Mouse (Mus musculus) E14TG2a.4 (cell line): Measurements from ENCODE around the gene Fancg.

Experiments
- H3K27me3 ChIP-seq: 2 replicates; pipeline ENCODE4 v1.6.1; 2014; ENCODE audit warnings: low read length, control low read depth; ENCODE audit not compliant: insufficient read depth
- H3K36me3 ChIP-seq: 2 replicates; pipeline ENCODE4 v1.6.1; 2014; ENCODE audit warnings: low read length, control low read depth; ENCODE audit not compliant: insufficient read depth
- H3K4me1 ChIP-seq: replicated peaks from 2 replicates; pipeline ENCODE4 v1.6.1; 2014; ENCODE audit warnings: low read depth, low read length, control low read depth
- H3K4me3 ChIP-seq: replicated peaks from 2 replicates; pipeline ENCODE4 v1.5.1; 2014; ENCODE audit warnings: mild to moderate bottlenecking, low read length
- H3K9me3 ChIP-seq: 2 replicates; pipeline ENCODE4 v1.6.1; 2014; ENCODE audit warnings: low read length, control low read depth
- CTCF ChIP-seq: conservative IDR thresholded peaks from 2 replicates; pipeline ENCODE4 v1.5.1; 2014; ENCODE audit warnings: low read length
- NANOG ChIP-seq: IDR thresholded peaks from 2 replicates; pipeline ENCODE4 v1.6.1; 2014; ENCODE audit warnings: borderline replicate concordance, low read length, mixed read lengths
- POU5F1 ChIP-seq: IDR thresholded peaks from 2 replicates; pipeline ENCODE4 v1.6.1; 2014; ENCODE audit warnings: low read length, borderline replicate concordance

Fancg gene

GRCm38 (mm10) chr4:43030780-43031230, 20.5 kb upstream of the Fancg start:
- peaks cover 64% of the 10 kb centered on the region for H3K36me3 ChIP-seq
- TF ChIP-seq CTCF: no peak
- no peak for TF ChIP-seq NANOG
- TF ChIP-seq POU5F1: no peak
- peaks cover 48% of the 10 kb centered on the region for H3K4me1 ChIP-seq
- H3K4me3 ChIP-seq: peak overlapping the region; percentile 94
- H3K27me3 ChIP-seq: no peaks in the 10 kb centered on the region
- no peaks in the 10 kb centered on the region for H3K9me3 ChIP-seq

GRCm38 (mm10) chr4:43030352-43030751, 20.0 kb upstream of the Fancg start:
- Histone ChIP-seq H3K4me3 (peak overlapping the region; percentile 94), H3K36me3 (peaks cover 60% of the 10 kb centered on the region), H3K4me1 (peaks cover 48% of the 10 kb centered on the region), H3K27me3 (no peaks in the 10 kb centered on the region), H3K9me3 (no peaks in the 10 kb centered on the region)
- TF ChIP-seq CTCF: no peak
- TF ChIP-seq POU5F1: no peak
- TF ChIP-seq NANOG: no peak

DNA sequence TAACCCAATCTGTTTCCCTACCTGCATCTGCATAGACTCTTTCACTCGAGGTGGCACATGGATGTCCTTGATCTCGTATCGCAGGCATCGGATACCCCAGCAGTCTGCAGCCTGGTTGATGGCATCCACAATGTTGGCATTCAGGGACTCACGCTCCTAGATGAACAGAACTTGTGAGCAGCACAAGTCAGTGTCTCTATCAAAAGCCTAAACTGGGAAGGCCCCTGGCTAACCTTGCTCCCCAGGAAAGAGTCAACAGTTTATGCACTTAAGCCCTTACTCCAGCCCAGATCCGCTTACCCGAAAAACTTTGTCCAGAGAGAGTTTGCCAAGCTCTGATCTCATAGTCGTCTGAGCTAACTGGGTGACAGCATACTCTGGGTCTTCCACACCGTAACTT, 19.4 kb upstream of the Fancg start:
- Histone ChIP-seq H3K36me3 (peaks cover 59% of the 10 kb centered on the region), H3K4me1 (peaks cover 52% of the 10 kb centered on the region), H3K9me3 (no peaks in the 10 kb centered on the region), H3K4me3 (peak overlapping the region; percentile 94), H3K27me3 (no peaks in the 10 kb centered on the region)
- TF ChIP-seq POU5F1 (no peak), NANOG (no peak), CTCF (no peak)

- H3K4me3 ChIP-seq: no peak overlapping the region
- TF ChIP-seq NANOG (no peak), POU5F1 (no peak), CTCF (no peak)
- H3K27me3 ChIP-seq: no peaks in the 10 kb centered on the region
- no peaks in the 10 kb centered on the region for H3K9me3 ChIP-seq
- peaks cover 53% of the 10 kb centered on the region for H3K4me1 ChIP-seq
- peaks cover 60% of the 10 kb centered on the region for H3K36me3 ChIP-seq
Observed at GRCm38 (mm10) chr4:43029121-43029520, 18.8 kb upstream of the Fancg start.

DNA sequence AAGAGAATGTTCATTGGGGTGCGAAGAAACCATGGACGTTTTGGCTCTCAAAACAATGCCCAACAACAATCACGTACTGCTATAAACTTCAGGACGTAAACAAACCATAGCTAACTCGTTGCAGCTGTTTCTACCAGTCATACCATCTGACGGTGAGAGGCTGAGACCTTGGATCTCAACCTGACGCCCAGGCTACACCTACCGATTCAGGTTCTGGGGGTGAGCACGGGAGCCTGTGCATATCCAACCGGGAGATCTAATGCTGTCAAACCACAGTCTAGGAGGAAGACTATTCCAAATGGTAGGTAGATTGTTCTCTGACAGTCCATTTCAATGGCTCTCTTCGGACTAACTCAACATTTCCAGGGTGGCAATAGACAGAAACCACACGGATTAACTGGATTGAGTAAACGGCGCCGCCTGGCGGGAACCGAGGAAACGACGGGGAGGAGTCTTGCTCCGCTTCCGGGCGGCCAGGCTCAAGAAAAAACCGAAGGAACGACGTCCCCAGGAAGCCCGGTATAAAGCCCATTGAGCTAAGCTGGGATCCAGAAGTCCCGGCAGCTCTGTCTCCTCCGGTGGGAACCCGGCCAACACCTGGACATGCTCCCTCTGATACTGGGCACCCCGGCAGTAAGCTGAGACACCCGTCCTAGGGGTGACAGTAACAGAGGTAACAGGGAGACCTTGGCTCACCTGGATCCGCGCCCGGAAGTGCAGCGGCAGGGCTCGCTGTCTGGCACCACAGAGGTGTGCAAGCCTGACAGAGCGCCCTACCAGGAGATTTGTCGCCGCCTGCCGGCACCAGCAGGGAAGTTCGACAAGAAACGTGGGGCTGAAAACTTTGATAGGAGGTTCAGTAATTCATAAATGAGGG, 15.0 kb upstream of the Fancg start, which contains the start of gene Pigo:
Pigo (minus strand) TSS at position 736 of the 877 bp plus-strand sequence.
- Histone ChIP-seq H3K4me1 (peaks cover 59% of the 10 kb centered on the region), H3K4me3 (peak within 1 kb of the TSS; percentile 87), H3K9me3 (no peaks in the 10 kb centered on the region), H3K27me3 (no peaks in the 10 kb centered on the region), H3K36me3 (peaks cover 85% of the 10 kb centered on the region)
- TF ChIP-seq CTCF (peak; percentile 79), NANOG (no peak)

DNA sequence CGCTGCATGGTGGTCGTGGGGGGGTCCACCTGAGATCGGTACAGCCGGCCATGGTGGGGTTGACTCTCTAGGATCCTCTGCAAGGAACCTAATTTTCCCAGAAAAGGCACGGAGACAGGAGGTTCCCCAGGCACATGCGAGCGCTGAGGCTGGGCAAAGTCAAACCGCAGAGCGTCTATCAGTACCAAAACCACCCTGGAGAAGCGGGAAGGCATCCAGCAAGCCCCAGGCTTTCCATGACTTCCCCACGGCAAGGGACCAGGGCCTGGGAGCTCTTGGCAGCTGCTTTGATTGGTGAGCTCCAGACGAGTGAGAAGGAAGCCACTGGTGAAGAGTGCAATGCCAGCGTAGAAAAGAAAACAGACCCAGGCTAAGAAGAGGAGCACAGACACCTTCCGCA, 14.4 kb upstream of the Fancg start:
- TF ChIP-seq CTCF (no peak), NANOG (no peak), POU5F1 (no peak)
- Histone ChIP-seq H3K27me3 (no peaks in the 10 kb centered on the region), H3K4me3 (peak overlapping the region; percentile 87), H3K9me3 (no peaks in the 10 kb centered on the region), H3K36me3 (peaks cover 85% of the 10 kb centered on the region), H3K4me1 (peaks cover 59% of the 10 kb centered on the region)

GRCm38 (mm10) chr4:43021341-43021740, 11.0 kb upstream of the Fancg start:
- Histone ChIP-seq H3K36me3 (peaks cover 84% of the 10 kb centered on the region), H3K27me3 (no peaks in the 10 kb centered on the region), H3K4me3 (peak overlapping the region; percentile 53), H3K9me3 (no peaks in the 10 kb centered on the region), H3K4me1 (peaks cover 62% of the 10 kb centered on the region)
- TF ChIP-seq CTCF (peak; percentile 31), POU5F1 (no peak), NANOG (no peak)

- H3K27me3 ChIP-seq: no peaks in the 10 kb centered on the region
- TF ChIP-seq POU5F1 (no peak), CTCF (peak; percentile 11; the same call in 1 of the 2 replicates)
- H3K4me1 ChIP-seq: peaks cover 58% of the 10 kb centered on the region
- no peaks in the 10 kb centered on the region for H3K9me3 ChIP-seq
- H3K36me3 ChIP-seq: peaks cover 84% of the 10 kb centered on the region
- H3K4me3 ChIP-seq: peak overlapping the region; percentile 53
Observed at GRCm38 (mm10) chr4:43020876-43021275, 10.6 kb upstream of the Fancg start.
